Mouse (Mus musculus) activated CD4-positive, CD25-positive, alpha-beta regulatory T cell, adult 4 months (primary cell): ENCODE results near the gene Maob. TPM values are rescaled to one million over a fixed set of nuclear protein-coding genes. Genes with fewer than 3 reads are reported as not detected.

Experiments
- ATAC-seq: one replicate; pipeline ENCODE4 v1.8.0; 2017
- polyA plus RNA-seq, 2 experiments: library from polyadenylated mRNA; unstranded; fragments of 100-300 nt; shearing (Covaris generic); gene quantifications; one replicate each; pipeline ENCODE4 v1.2.1; 2017

Gene Maob
- not detected for polyA plus RNA-seq

DNA sequence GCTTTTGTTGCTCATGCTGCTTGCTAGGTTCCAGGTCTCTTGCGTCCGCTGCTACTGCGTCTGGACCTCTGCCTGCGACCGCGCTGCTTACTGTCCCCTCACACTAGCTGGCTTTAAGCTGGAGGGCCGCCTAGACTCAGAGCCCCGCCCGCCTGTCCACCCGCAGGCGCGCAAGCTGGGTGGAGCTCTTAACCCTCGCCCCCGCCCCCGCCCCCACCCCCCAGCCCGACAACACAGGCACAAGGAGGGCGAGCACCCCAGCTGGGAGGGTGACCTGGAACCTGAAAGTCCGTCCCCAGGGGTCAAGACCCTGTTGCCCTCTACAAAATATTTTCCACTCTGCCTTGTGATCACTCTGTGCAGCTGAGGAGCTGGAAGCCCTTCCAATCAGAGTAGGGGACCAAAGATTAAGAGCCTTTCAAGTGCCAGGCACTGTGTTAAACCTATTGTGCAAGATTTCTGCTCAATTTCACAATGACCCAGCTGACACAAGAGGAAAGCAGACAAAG lies at the start of gene Maob:
TSS of gene Maob (minus strand) at position 106 of the 509 bp plus-strand sequence.
- ATAC-seq = no peak

DNA sequence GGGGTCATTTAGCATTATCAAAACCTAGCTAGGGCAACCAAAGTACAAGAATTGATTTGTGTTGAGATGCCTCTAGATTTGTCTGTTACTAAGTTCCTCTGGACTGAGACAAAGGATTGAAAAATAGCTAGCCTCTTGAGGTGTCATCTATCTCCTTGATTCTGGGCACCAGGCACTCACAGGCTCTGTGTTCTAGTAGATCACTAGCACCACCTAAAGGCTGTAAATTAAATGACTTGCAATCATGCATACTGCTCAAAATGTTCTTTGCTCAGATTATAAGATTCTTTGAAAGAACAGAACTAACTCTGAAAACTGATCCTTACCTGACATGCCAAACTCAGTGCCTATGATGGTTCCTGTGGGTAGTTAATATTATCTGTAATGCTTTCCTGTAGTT lies 43.1 kb upstream of the Maob start:
- ATAC-seq = no peak

DNA sequence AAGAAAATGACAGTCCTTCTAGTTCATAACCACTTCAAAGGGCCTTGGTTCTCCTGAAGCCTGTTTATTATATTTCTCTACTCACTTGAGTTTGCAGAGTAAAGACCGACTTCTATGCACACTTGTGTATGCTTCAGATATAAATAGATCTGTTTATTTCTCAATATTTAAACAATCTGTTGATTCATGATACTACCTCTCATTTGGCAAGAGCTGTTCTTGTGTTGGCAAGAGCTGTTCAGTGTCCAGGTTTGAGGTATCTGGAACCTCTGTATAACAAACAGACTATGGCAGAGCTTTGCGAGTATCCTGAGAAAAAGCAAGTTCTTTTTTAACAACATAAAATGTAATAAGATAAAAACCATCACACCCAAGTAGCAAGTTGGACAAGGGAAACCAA lies 28.9 kb upstream of the Maob start:
- no peak for ATAC-seq

- no peak for ATAC-seq
These were observed 24.3 kb upstream of the Maob start for GRCm38 (mm10) chrX:16841443-16841842.

- ATAC-seq = no peak
These were observed 20.1 kb upstream of the Maob start for GRCm38 (mm10) chrX:16837293-16837692.

- no peak for ATAC-seq
These were observed 19.4 kb upstream of the Maob start for GRCm38 (mm10) chrX:16836488-16837082.

DNA sequence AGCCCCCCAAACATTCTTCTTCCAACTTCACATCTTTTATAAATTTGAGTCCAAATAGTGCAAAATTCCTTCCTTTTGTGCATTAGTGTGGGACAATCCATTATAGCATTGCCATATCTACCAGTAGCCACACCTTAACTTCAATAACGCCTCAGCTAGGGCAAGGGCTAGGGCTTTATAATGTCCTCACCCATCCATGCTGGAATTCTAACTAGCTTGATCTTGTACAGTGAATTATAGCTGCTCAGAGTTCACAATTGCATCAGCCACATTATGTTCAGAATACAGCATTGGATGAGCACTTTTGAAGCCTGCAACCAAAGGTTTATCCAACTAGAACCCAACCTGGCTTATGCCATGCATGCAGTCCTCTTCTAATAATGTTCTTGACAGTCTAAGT lies 8.9 kb upstream of the Maob start:
- no peak for ATAC-seq

- ATAC-seq = no peak
These were observed 1.2 kb downstream of the Maob start for GRCm38 (mm10) chrX:16815965-16816364.

DNA sequence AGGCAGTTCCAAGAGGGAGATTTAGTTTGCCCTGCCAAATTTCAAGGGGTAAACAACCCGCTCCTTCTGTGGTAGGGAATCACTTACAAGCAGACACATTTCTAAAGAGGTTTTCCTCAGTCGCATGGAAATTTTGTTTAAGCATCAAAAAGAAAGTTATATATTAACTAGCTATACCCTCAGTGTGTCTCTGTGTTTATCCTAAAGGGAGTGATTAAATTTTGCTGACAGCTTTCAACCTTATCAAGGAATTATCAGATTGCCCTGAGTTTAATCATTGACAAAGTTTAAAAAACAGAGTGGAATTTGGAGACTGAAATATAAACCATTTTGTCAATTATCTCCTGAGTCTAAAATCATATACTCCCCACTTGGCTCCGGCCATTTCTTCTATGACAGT lies 5.1 kb downstream of the Maob start:
- no peak for ATAC-seq

DNA sequence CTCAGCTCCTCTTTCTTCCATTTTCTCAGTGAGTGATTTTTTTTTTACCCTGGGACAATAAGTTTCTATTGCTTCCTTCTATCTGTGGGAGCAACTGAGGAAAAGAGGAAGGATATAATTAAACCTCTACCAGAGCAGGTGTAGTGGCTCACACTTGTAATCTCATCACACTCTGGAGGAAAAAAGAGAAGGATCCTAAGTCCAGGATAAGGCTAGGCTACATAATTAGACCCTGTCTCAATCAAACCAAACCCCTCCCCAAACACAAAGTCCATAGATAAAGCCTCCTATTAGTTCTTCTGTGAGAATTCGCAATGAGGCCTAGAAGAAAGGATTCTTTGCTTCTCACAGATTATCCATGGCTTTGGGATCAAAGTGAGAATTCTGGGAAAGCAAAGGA lies 49.7 kb downstream of the Maob start:
- ATAC-seq = no peak

DNA sequence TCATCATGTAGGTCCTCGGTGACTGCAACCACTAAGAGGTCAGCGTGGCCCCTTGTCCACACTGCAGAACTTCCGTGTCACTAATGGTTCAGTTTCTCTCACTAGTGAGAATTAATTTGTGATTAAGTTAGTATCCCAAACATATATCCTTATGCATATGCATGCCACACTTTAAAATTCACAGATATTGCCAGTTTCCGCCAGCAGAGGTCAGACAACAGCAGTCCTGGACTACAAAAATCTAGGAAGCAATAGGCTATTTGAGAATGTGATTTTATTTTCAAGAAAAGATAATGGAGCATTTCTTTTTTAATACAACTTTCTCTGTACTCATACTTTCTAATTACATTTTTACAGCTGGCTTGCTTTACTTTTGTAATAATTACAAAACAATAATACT lies 51.0 kb downstream of the Maob start:
- ATAC-seq = no peak

DNA sequence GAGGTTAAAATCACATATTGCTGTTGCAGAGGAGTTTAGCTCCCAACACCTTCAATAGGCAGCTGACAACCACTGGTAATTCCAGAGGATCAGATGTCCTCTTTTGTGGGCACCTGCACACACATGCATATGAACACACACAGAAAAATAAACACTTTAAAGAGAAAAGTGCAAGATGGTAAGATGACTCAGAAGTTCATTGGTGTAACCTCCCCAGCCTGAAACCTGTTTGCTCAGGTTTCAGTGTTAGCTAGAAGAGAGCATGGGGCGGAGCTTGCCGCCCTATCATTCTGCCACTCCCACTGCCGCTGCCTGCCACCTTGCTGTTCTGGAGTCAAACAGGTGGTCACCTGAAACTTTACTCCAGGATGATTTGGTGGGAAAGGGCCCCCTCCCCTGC lies 55.7 kb downstream of the Maob start:
- ATAC-seq = no peak

GRCm38 (mm10) chrX:16754761-16755160 lies 62.4 kb downstream of the Maob start:
- ATAC-seq = no peak

DNA sequence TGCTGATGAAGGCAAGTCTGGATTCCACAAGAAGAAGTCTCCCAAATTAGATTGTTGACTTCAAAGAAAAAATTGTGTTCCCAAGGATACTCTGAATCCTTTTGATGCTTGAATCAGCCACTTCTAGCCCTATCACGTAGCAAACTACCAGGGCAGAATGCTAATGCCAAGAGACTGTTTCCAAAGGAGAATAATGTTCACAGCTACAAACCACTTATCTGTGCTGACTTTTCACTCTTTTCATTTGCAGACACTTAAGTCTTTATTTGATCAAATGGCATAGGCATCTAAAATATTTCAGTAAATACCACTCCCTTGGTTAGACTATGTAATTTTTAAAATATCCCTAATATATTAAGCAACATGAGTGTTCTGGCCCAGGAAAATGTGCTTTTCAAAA lies 68.2 kb downstream of the Maob start:
- ATAC-seq = no peak

DNA sequence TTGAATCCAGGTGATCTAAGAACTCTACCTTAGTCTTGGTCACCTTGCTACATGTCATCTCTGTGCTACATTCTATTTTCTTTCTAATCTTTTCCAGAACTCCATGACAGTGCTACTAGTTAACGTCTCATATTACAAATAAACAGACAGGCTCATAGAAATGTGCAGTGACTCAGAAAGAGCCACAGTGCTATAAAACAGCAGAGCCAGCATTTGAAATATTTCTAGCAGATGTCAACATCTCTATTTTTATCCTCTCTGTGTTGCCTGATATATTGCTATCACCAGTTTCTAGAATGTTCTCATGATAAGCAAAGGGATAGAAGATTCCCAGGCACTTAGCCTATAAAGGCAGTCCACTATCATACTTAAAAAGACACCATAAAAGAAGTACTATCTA lies 103.1 kb downstream of the Maob start:
- no peak for ATAC-seq

- no peak for ATAC-seq
These were observed 111.1 kb downstream of the Maob start for GRCm38 (mm10) chrX:16706094-16706493.

Other genes starting within 250 kb of the Maob start
- under 1 TPM in 1 of 2 experiments, not detected in 1; 0.33 TPM for gene Maoa, start 197.7 kb downstream of the Maob start, polyA plus RNA-seq
- gene Ndp, start 94.4 kb upstream of the Maob start, polyA plus RNA-seq = not detected